Mouse (Mus musculus) hindbrain, embryonic 15.5 days (tissue): Measurements from ENCODE around the gene Fabp3. TPM values are rescaled to one million over a fixed set of nuclear protein-coding genes. Genes with fewer than 3 reads are reported as not detected.

Experiments used
- ATAC-seq: fragments of 200-750 bp; cut with Nextera tagmentation; 2 replicates; pipeline ENCODE4 v1.8.0; 2017; ENCODE audit warnings: low read depth, moderate number of reproducible peaks, moderate TSS enrichment; ENCODE audit not compliant: low FRiP score
- H3K27ac ChIP-seq: fragments of 300-500 bp; sonication (generic); replicated peaks from 2 replicates; pipeline ENCODE4 v1.5.1; 2015; ENCODE audit warnings: mild to moderate bottlenecking, inconsistent platforms
- H3K27me3 ChIP-seq: fragments of 300-500 bp; sonication (generic); 2 replicates; pipeline ENCODE4 v1.6.1; 2015; ENCODE audit warnings: control low read depth, inconsistent platforms
- H3K36me3 ChIP-seq: fragments of 300-500 bp; sonication (generic); 2 replicates; pipeline ENCODE4 v1.6.1; 2015; ENCODE audit warnings: control low read depth, inconsistent platforms
- H3K4me1 ChIP-seq: fragments of 300-500 bp; sonication (generic); replicated peaks from 2 replicates; pipeline ENCODE4 v1.6.1; 2015; ENCODE audit warnings: control low read depth, inconsistent platforms
- H3K4me2 ChIP-seq: fragments of 300-500 bp; sonication (generic); 2 replicates; pipeline ENCODE4 v1.6.1; 2015; ENCODE audit warnings: moderate library complexity, mild to moderate bottlenecking, inconsistent platforms
- H3K4me3 ChIP-seq: fragments of 300-500 bp; sonication (generic); 2 replicates; pipeline ENCODE4 v1.5.1; 2015; ENCODE audit warnings: mild to moderate bottlenecking, inconsistent platforms
- H3K9ac ChIP-seq: fragments of 300-500 bp; sonication (generic); 2 replicates; pipeline ENCODE4 v1.6.1; 2015; ENCODE audit warnings: inconsistent platforms
- H3K9me3 ChIP-seq: fragments of 300-500 bp; sonication (generic); 2 replicates; pipeline ENCODE4 v1.6.1; 2016; ENCODE audit warnings: control low read depth, inconsistent platforms
- WGBS: fragments of 180-500 bp; shearing (Covaris S2); methylation state at CpG from one replicate; pipeline ENCODE4 v1.1.7; 2015; 5-methylcytosine and 5-hydroxymethylcytosine counted together
- polyA plus RNA-seq: library from polyadenylated mRNA; unstranded; fragments of >200 nt; fragmentation: Nextera tagmentation; extraction: Ambion mirVana; gene quantifications from 2 replicates; pipeline ENCODE4 v1.2.1, GENCODE M21; 2015

Fabp3 gene
- polyA plus RNA-seq: 265 and 266 TPM in 2 replicates

GRCm38 (mm10) chr4:130308231-130309081 is at the start of gene Fabp3, which contains the start of gene Gm10570:
Fabp3 (plus strand) TSS chr4:130308595.
Gm10570 (minus strand) TSS chr4:130308674.
- Histone ChIP-seq H3K27me3 (peaks cover 7% of the 10 kb centered on the region; the same call in 1 of the 2 replicates), H3K27ac (peak within 1 kb of the TSS; percentile 79), H3K4me2 (peak within 1 kb of the TSS; percentile 90), H3K4me1 (peaks cover 31% of the 10 kb centered on the region), H3K9me3 (no peaks in the 10 kb centered on the region), H3K36me3 (0 out of 2 replicates have a peak, but pooled peaks cover 2% of the 10 kb centered on the region), H3K9ac (peak within 1 kb of the TSS; percentile 81), H3K4me3 (peak within 1 kb of the TSS; percentile 66)
- under 1% methylated on average over 52 of the region's 52 CpGs for WGBS
- ATAC-seq: peak; percentile 72

- H3K36me3 ChIP-seq: peaks cover 24% of the 10 kb centered on the region
- no peak overlapping the region for H3K4me3 ChIP-seq
- H3K4me1 ChIP-seq: peaks cover 11% of the 10 kb centered on the region
- H3K4me2 ChIP-seq: no peak overlapping the region
- no peak overlapping the region for H3K9ac ChIP-seq
- no peaks in the 10 kb centered on the region for H3K27me3 ChIP-seq
- no peaks in the 10 kb centered on the region for H3K9me3 ChIP-seq
- ATAC-seq: no peak
- H3K27ac ChIP-seq: no peak overlapping the region
- 35% methylated on average over 5 of the region's 5 CpGs for WGBS
Measured at GRCm38 (mm10) chr4:130260406-130260805, 48.0 kb upstream of the Fabp3 start.

- peaks cover 15% of the 10 kb centered on the region for H3K4me1 ChIP-seq
- H3K27ac ChIP-seq: no peak overlapping the region
- 0 out of 2 replicates have a peak, but pooled peaks have one; percentile 24 for ATAC-seq
- H3K4me2 ChIP-seq: peak overlapping the region; percentile 14; the same call in 1 of the 2 replicates
- 26% methylated on average over 11 of the region's 11 CpGs for WGBS
- no peak overlapping the region for H3K9ac ChIP-seq
- no peaks in the 10 kb centered on the region for H3K27me3 ChIP-seq
- peaks cover 12% of the 10 kb centered on the region; the same call in 1 of the 2 replicates for H3K36me3 ChIP-seq
- no peak overlapping the region for H3K4me3 ChIP-seq
- no peaks in the 10 kb centered on the region for H3K9me3 ChIP-seq
Measured at GRCm38 (mm10) chr4:130264131-130264530, 44.3 kb upstream of the Fabp3 start.

- peaks cover 12% of the 10 kb centered on the region; the same call in 1 of the 2 replicates for H3K36me3 ChIP-seq
- no peak overlapping the region for H3K9ac ChIP-seq
- H3K4me1 ChIP-seq: peaks cover 15% of the 10 kb centered on the region
- H3K4me2 ChIP-seq: 0 out of 2 replicates have a peak overlapping the region, but pooled peaks have one; percentile 14
- H3K4me3 ChIP-seq: no peak overlapping the region
- ATAC-seq: no peak
- H3K27me3 ChIP-seq: no peaks in the 10 kb centered on the region
- no peaks in the 10 kb centered on the region for H3K9me3 ChIP-seq
- H3K27ac ChIP-seq: no peak overlapping the region
- 24% methylated on average over 24 of the region's 24 CpGs for WGBS
Measured at GRCm38 (mm10) chr4:130264698-130265349, 43.6 kb upstream of the Fabp3 start.

GRCm38 (mm10) chr4:130266601-130267000 is 41.8 kb upstream of the Fabp3 start:
- H3K9me3 ChIP-seq: no peaks in the 10 kb centered on the region
- H3K4me3 ChIP-seq: no peak overlapping the region
- H3K4me2 ChIP-seq: no peak overlapping the region
- no peak overlapping the region for H3K9ac ChIP-seq
- ATAC-seq: no peak
- peaks cover 15% of the 10 kb centered on the region for H3K4me1 ChIP-seq
- 73% methylated on average over 9 of the region's 9 CpGs for WGBS
- no peak overlapping the region for H3K27ac ChIP-seq
- H3K27me3 ChIP-seq: no peaks in the 10 kb centered on the region
- peaks cover 12% of the 10 kb centered on the region; the same call in 1 of the 2 replicates for H3K36me3 ChIP-seq

- Histone ChIP-seq H3K9ac (no peak overlapping the region), H3K4me1 (peaks cover 15% of the 10 kb centered on the region), H3K27me3 (no peaks in the 10 kb centered on the region), H3K4me2 (no peak overlapping the region), H3K9me3 (no peaks in the 10 kb centered on the region), H3K4me3 (no peak overlapping the region), H3K27ac (no peak overlapping the region), H3K36me3 (peaks cover 11% of the 10 kb centered on the region; the same call in 1 of the 2 replicates)
- ATAC-seq: no peak
- 87% methylated on average over 7 of the region's 7 CpGs for WGBS
Measured at GRCm38 (mm10) chr4:130267069-130267468, 41.3 kb upstream of the Fabp3 start.

GRCm38 (mm10) chr4:130268736-130269135 is 39.7 kb upstream of the Fabp3 start:
- Histone ChIP-seq H3K4me1 (peaks cover 30% of the 10 kb centered on the region), H3K9me3 (no peaks in the 10 kb centered on the region), H3K4me2 (no peak overlapping the region), H3K27me3 (no peaks in the 10 kb centered on the region), H3K4me3 (no peak overlapping the region), H3K9ac (no peak overlapping the region), H3K27ac (no peak overlapping the region), H3K36me3 (no peaks in the 10 kb centered on the region)
- no peak for ATAC-seq
- 85% methylated on average over 10 of the region's 10 CpGs for WGBS

GRCm38 (mm10) chr4:130270089-130270488 is 38.3 kb upstream of the Fabp3 start:
- Histone ChIP-seq H3K4me1 (peaks cover 21% of the 10 kb centered on the region), H3K4me2 (no peak overlapping the region), H3K27me3 (no peaks in the 10 kb centered on the region), H3K27ac (no peak overlapping the region), H3K9me3 (no peaks in the 10 kb centered on the region), H3K9ac (no peak overlapping the region), H3K36me3 (no peaks in the 10 kb centered on the region), H3K4me3 (no peak overlapping the region)
- ATAC-seq: no peak
- whole genome bisulfite sequencing: 52% methylated on average over 8 of the region's 8 CpGs

GRCm38 (mm10) chr4:130270611-130271347 is 37.6 kb upstream of the Fabp3 start:
- ATAC-seq: no peak
- WGBS: 88% methylated on average over 6 of the region's 6 CpGs
- Histone ChIP-seq H3K4me2 (no peak overlapping the region), H3K4me3 (no peak overlapping the region), H3K27ac (no peak overlapping the region), H3K4me1 (peaks cover 26% of the 10 kb centered on the region), H3K9me3 (no peaks in the 10 kb centered on the region), H3K27me3 (no peaks in the 10 kb centered on the region), H3K36me3 (no peaks in the 10 kb centered on the region), H3K9ac (no peak overlapping the region)

- no peaks in the 10 kb centered on the region for H3K36me3 ChIP-seq
- WGBS: 8% methylated on average over 10 of the region's 12 CpGs
- peak overlapping the region; percentile 65 for H3K9ac ChIP-seq
- H3K4me2 ChIP-seq: peak overlapping the region; percentile 93
- peak overlapping the region; percentile 80 for H3K4me3 ChIP-seq
- no peaks in the 10 kb centered on the region for H3K27me3 ChIP-seq
- H3K27ac ChIP-seq: peak overlapping the region; percentile 93
- H3K4me1 ChIP-seq: peaks cover 27% of the 10 kb centered on the region
- ATAC-seq: peak; percentile 63
- H3K9me3 ChIP-seq: no peaks in the 10 kb centered on the region
Measured at GRCm38 (mm10) chr4:130273698-130274345, 34.6 kb upstream of the Fabp3 start.

- Histone ChIP-seq H3K27ac (peak overlapping the region; percentile 93), H3K9me3 (no peaks in the 10 kb centered on the region), H3K9ac (peak overlapping the region; percentile 65), H3K4me1 (peaks cover 27% of the 10 kb centered on the region), H3K4me2 (peak overlapping the region; percentile 93), H3K4me3 (peak overlapping the region; percentile 80), H3K36me3 (no peaks in the 10 kb centered on the region), H3K27me3 (no peaks in the 10 kb centered on the region)
- WGBS: under 1% methylated on average over 29 of the region's 29 CpGs
- peak; percentile 74 for ATAC-seq
Measured at GRCm38 (mm10) chr4:130274346-130275015, 33.9 kb upstream of the Fabp3 start.
